Mouse (Mus musculus): Measurements from ENCODE around the gene Marc1. TPM values are rescaled to one million over a fixed set of nuclear protein-coding genes. Genes with fewer than 3 reads are reported as not detected.

Marc1 gene
- total RNA-seq, 4 experiments from 2014 or later = not detected

GRCm38 (mm10) chr1:184822678-184823077 is 11.6 kb upstream of the Marc1 start:
- no peak for DNase-seq (ENCODE audit: low spot score)

- no peak for DNase-seq (ENCODE audit: low spot score)
Measured at GRCm38 (mm10) chr1:184817768-184818167, 6.7 kb upstream of the Marc1 start.

- DNase-seq (ENCODE audit: low spot score) = no peak
Measured at GRCm38 (mm10) chr1:184811716-184812250, 670 bp upstream of the Marc1 start.

- no peak for DNase-seq (ENCODE audit: low spot score)
Measured at GRCm38 (mm10) chr1:184809578-184810001, 1.5 kb downstream of the Marc1 start.

GRCm38 (mm10) chr1:184808418-184809012 is 2.6 kb downstream of the Marc1 start:
- DNase-seq (ENCODE audit: low spot score) = no peak

- no peak for DNase-seq (ENCODE audit: low spot score)
Measured at GRCm38 (mm10) chr1:184807627-184808417, 3.3 kb downstream of the Marc1 start.

- no peak for DNase-seq (ENCODE audit: low spot score)
Measured at GRCm38 (mm10) chr1:184807123-184807522, 4.0 kb downstream of the Marc1 start.

GRCm38 (mm10) chr1:184805749-184806148 is 5.4 kb downstream of the Marc1 start:
- no peak for DNase-seq (ENCODE audit: low spot score)

GRCm38 (mm10) chr1:184793163-184793876 is 17.8 kb downstream of the Marc1 start:
- no peak for DNase-seq (ENCODE audit: low spot score)

GRCm38 (mm10) chr1:184791109-184791508 is 20.0 kb downstream of the Marc1 start:
- DNase-seq (ENCODE audit: low spot score) = peak; percentile 28

- no peak for DNase-seq (ENCODE audit: low spot score)
Measured at GRCm38 (mm10) chr1:184786376-184787151, 24.5 kb downstream of the Marc1 start.

GRCm38 (mm10) chr1:184783641-184784040 is 27.5 kb downstream of the Marc1 start:
- no peak for DNase-seq (ENCODE audit: low spot score)

- DNase-seq (ENCODE audit: low spot score) = no peak
Measured at GRCm38 (mm10) chr1:184782161-184782513, 29.0 kb downstream of the Marc1 start.

GRCm38 (mm10) chr1:184781286-184782160 is 29.6 kb downstream of the Marc1 start:
- no peak for DNase-seq (ENCODE audit: low spot score)

GRCm38 (mm10) chr1:184778157-184778556 is 33.0 kb downstream of the Marc1 start:
- no peak for DNase-seq (ENCODE audit: low spot score)

GRCm38 (mm10) chr1:184777061-184777795 is 33.9 kb downstream of the Marc1 start:
- DNase-seq (ENCODE audit: low spot score) = no peak

GRCm38 (mm10) chr1:184775289-184775688 is 35.8 kb downstream of the Marc1 start:
- no peak for DNase-seq (ENCODE audit: low spot score)

- no peak for DNase-seq (ENCODE audit: low spot score)
Measured at GRCm38 (mm10) chr1:184771891-184772249, 39.2 kb downstream of the Marc1 start.

GRCm38 (mm10) chr1:184771202-184771890 is 39.8 kb downstream of the Marc1 start:
- DNase-seq (ENCODE audit: low spot score) = peak; percentile 84
